ENCODE assay signal across 23 mouse cellular contexts in the genomic region with DNA sequence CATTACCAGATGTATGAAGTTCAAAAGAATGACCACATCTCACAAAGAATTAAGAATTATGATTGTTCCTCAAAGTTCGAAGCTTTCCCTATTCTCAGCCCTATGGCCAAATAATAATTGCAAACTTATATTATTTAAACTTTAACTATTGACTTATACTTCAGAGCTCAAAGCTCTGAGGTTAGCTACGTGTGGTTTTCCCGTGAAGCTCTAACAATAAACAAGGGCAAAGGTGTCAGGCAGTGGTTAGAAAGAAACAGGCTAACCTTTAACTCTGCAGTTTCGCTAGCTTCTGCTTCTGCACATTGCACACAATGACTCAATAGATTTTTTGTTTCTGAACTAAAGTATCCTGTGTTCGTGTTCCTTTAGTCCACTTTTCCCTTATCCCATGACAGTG. TPM values are rescaled to one million over a fixed set of nuclear protein-coding genes. Genes with fewer than 3 reads are reported as not detected.
DNase-seq lines count a peak whose midpoint lies in the region; ATAC-seq and TF ChIP-seq lines count a peak whose summit lies in the region.
"Had no signal": no experiment of that assay in that cellular context is flagged by ENCODE, and none has a peak within 500 bp of the region (broad histone marks: within the 10 kb centered on the region; RNA-seq: fewer than 3 reads in every experiment).

No protein-coding gene starts in this region.

- H3K4me2 ChIP-seq in kidney, embryonic 15.5 days, result no peak overlapping the region
- no peak overlapping the region for H3K4me2 ChIP-seq in heart, embryonic 11.5 days
- H3K4me2 ChIP-seq: embryonic facial prominence, embryonic 12.5 days; midbrain, embryonic 15.5 days; neural tube, embryonic 12.5 days had no signal

- H3K36me3 ChIP-seq in kidney, adult 2 months (ENCODE audit: control insufficient read depth, insufficient read depth, low read length), result no peaks in the 10 kb centered on the region
- H3K36me3 ChIP-seq in kidney, embryonic 15.5 days, result no peaks in the 10 kb centered on the region
- no peaks in the 10 kb centered on the region for H3K36me3 ChIP-seq in heart, embryonic 11.5 days (ENCODE audit: control insufficient read depth, insufficient read depth, low read length)
- H3K36me3 ChIP-seq: embryonic facial prominence, embryonic 12.5 days; limb, embryonic 10.5 days; midbrain, embryonic 15.5 days; neural tube, embryonic 12.5 days had no signal

- no peak for TF ChIP-seq CTCF in kidney, adult 2 months (conservative IDR thresholded peaks at IDR 0.05; ENCODE audit: insufficient read depth, insufficient read length, low read depth, low read length)

- no peaks in the 10 kb centered on the region for H3K9me3 ChIP-seq in kidney, embryonic 15.5 days (replicated peaks)
- no peaks in the 10 kb centered on the region for H3K9me3 ChIP-seq in heart, embryonic 11.5 days (replicated peaks; ENCODE audit: control insufficient read depth, low read length)
- H3K9me3 ChIP-seq: embryonic facial prominence, embryonic 12.5 days; limb, embryonic 10.5 days; midbrain, embryonic 15.5 days; neural tube, embryonic 12.5 days had no signal

- no peak overlapping the region for H3K9ac ChIP-seq in kidney, embryonic 15.5 days
- no peak overlapping the region for H3K9ac ChIP-seq in heart, embryonic 11.5 days (ENCODE audit: low read depth, low read length)
- H3K9ac ChIP-seq: embryonic facial prominence, embryonic 12.5 days; forebrain, postnatal 0 days; midbrain, embryonic 15.5 days; neural tube, embryonic 12.5 days had no signal

- no peak overlapping the region for H3K4me3 ChIP-seq in kidney, adult 2 months (ENCODE audit: insufficient read depth, low read depth, low read length)
- no peak overlapping the region for H3K4me3 ChIP-seq in kidney, embryonic 15.5 days (replicated peaks)
- no peak overlapping the region for H3K4me3 ChIP-seq in heart, embryonic 11.5 days (ENCODE audit: low read depth, low read length)
- H3K4me3 ChIP-seq: embryonic facial prominence, embryonic 12.5 days; heart, adult 2 months; limb, embryonic 10.5 days; midbrain, embryonic 15.5 days; neural tube, embryonic 12.5 days had no signal

- H3K27ac ChIP-seq in kidney, adult 2 months (ENCODE audit: insufficient read depth, low read depth, low read length), result no peak overlapping the region
- H3K27ac ChIP-seq in kidney, embryonic 15.5 days, result no peak overlapping the region
- no peak overlapping the region for H3K27ac ChIP-seq in heart, embryonic 11.5 days (ENCODE audit: low read depth, low read length)
- H3K27ac ChIP-seq: embryonic facial prominence, embryonic 12.5 days; heart, adult 2 months; limb, embryonic 10.5 days; midbrain, embryonic 15.5 days; neural tube, embryonic 12.5 days had no signal

- peaks cover 6% of the 10 kb centered on the region for H3K4me1 ChIP-seq in kidney, adult 2 months (ENCODE audit: control insufficient read depth, insufficient read depth, low read length)
- H3K4me1 ChIP-seq in kidney, embryonic 15.5 days, result no peaks in the 10 kb centered on the region
- no peaks in the 10 kb centered on the region for H3K4me1 ChIP-seq in heart, embryonic 11.5 days (ENCODE audit: control insufficient read depth, insufficient read depth, low read length)
- H3K4me1 ChIP-seq: embryonic facial prominence, embryonic 12.5 days; midbrain, embryonic 15.5 days; neural tube, embryonic 12.5 days had no signal

- no peak for ATAC-seq in kidney, embryonic 15.5 days (replicated peaks; ENCODE audit: low FRiP score)
- peak; percentile 41 for ATAC-seq in granulocyte monocyte progenitor cell, adult 5-6 weeks (replicated peaks; ENCODE audit: poor library complexity, severe bottlenecking)
- peak; percentile 60; the same call in 1 of the 2 replicates for ATAC-seq in monocyte, adult 5-6 weeks (replicated peaks; ENCODE audit: insufficient number of reproducible peaks, low FRiP score, low TSS enrichment, poor library complexity, severe bottlenecking)
- no peak for ATAC-seq in heart, embryonic 11.5 days (replicated peaks; ENCODE audit: insufficient number of reproducible peaks, low FRiP score, low TSS enrichment)
- ATAC-seq: forebrain, postnatal 0 days; midbrain, embryonic 15.5 days had no signal

- WGBS in kidney, adult 2 months, result 29% methylated on average over 5 of the region's 5 CpGs
- WGBS in kidney, embryonic 15.5 days, result 56% methylated on average over 5 of the region's 5 CpGs
- WGBS in heart, embryonic 11.5 days (ENCODE audit: insufficient replicate concordance), result 73% methylated on average over 5 of the region's 5 CpGs

- no peak for TF ChIP-seq POLR2A in kidney, adult 2 months (IDR thresholded peaks at IDR 0.05; ENCODE audit: low read depth, low read length)

- no peaks in the 10 kb centered on the region for H3K27me3 ChIP-seq in kidney, adult 2 months (replicated peaks; ENCODE audit: control insufficient read depth, insufficient read depth, low read length)
- no peaks in the 10 kb centered on the region for H3K27me3 ChIP-seq in kidney, embryonic 15.5 days
- H3K27me3 ChIP-seq in heart, embryonic 11.5 days (ENCODE audit: control insufficient read depth, insufficient read depth, low read length), result no peaks in the 10 kb centered on the region
- H3K27me3 ChIP-seq: embryonic facial prominence, embryonic 12.5 days; midbrain, embryonic 15.5 days; neural tube, embryonic 12.5 days had no signal

- DNase-seq in kidney, adult 2 months, result peak; percentile 62
- peak; percentile 78 for DNase-seq in CD4-positive helper T cell, adult 2 months (ENCODE audit: low read depth, low spot score)
- DNase-seq in heart, adult 8-10 months (ENCODE audit: low spot score), result no peak
- no peak for DNase-seq in left cerebral cortex, adult 9 months (ENCODE audit: low spot score in 2 of 2)
- DNase-seq: adrenal gland, postnatal 25 days; cerebellum, adult 8-10 months; forebrain, postnatal 0 days; gastrocnemius, postnatal 10 days; heart, adult 2 months; kidney, adult 18-20 months; right cerebral cortex, postnatal 14 days; thymus, postnatal 36 days had no signal

RNA-seq across cellular contexts. Expression of a gene that starts 28.0 kb away (rescaled TPM):
- polyA plus RNA-seq in kidney, adult 2 months (2012; rRNA removed), result 0.43 and 0.86 TPM in 2 replicates
- 2.4 TPM in 1 of 2 replicates, not detected in the other for polyA plus RNA-seq in kidney, embryonic 15.5 days (2015; fragmentation: Nextera tagmentation; extraction: Ambion mirVana)
- not detected in 2 replicates for total RNA-seq in granulocyte monocyte progenitor cell, adult 5-6 weeks (2014; fragmentation: Nextera tagmentation)
- not detected in 2 replicates for total RNA-seq in granulocyte monocyte progenitor cell, adult 5-6 weeks (2017)
- total RNA-seq in monocyte, adult 5-6 weeks (2017), result 1.1 to 8.6 TPM (median 4.5 TPM) in 3 replicates
- polyA plus RNA-seq in heart, embryonic 11.5 days (2014; fragmentation: Nextera tagmentation; extraction: Ambion mirVana), result not detected in 2 replicates
- total RNA-seq in heart, adult 8-10 months (2022), result 1 to 10 TPM in 3 of 4 experiments, under 1 TPM in 1; 0.82 to 4.2 (median 1.4) TPM
- total RNA-seq: forebrain, postnatal 0 days had no signal
- polyA plus RNA-seq: embryonic facial prominence, embryonic 12.5 days; forebrain, postnatal 0 days; heart, postnatal 0 days; hindbrain, embryonic 11.5 days; limb, embryonic 10.5 days; midbrain, embryonic 15.5 days; neural tube, embryonic 12.5 days had no signal

RNA-seq across cellular contexts. Expression of a gene that starts 35.0 kb away (rescaled TPM):
- polyA plus RNA-seq in kidney, adult 2 months (2012; rRNA removed), result not detected in 2 replicates
- not detected in 2 replicates for polyA plus RNA-seq in kidney, embryonic 15.5 days (2015; fragmentation: Nextera tagmentation; extraction: Ambion mirVana)
- not detected in 2 replicates for total RNA-seq in granulocyte monocyte progenitor cell, adult 5-6 weeks (2014; fragmentation: Nextera tagmentation)
- total RNA-seq in granulocyte monocyte progenitor cell, adult 5-6 weeks (2017), result not detected in 2 replicates
- total RNA-seq in monocyte, adult 5-6 weeks (2017), result not detected in 3 replicates
- not detected in 2 replicates for polyA plus RNA-seq in heart, embryonic 11.5 days (2014; fragmentation: Nextera tagmentation; extraction: Ambion mirVana)
- not detected for total RNA-seq in heart, adult 8-10 months (2022)
- total RNA-seq: adrenal gland, postnatal 25 days; forebrain, postnatal 0 days; gastrocnemius, postnatal 10 days; heart, adult 2 months had no signal
- polyA plus RNA-seq: cortical plate, adult 2 months; embryonic facial prominence, embryonic 12.5 days; forebrain, postnatal 0 days; heart, adult 2 months; heart, postnatal 0 days; hindbrain, embryonic 11.5 days; limb, embryonic 10.5 days; midbrain, embryonic 15.5 days; neural tube, embryonic 12.5 days had no signal

RNA-seq across cellular contexts. Expression of a gene that starts 59.8 kb away (rescaled TPM):
- polyA plus RNA-seq in kidney, adult 2 months (2012; rRNA removed), result not detected in 2 replicates
- not detected in 2 replicates for polyA plus RNA-seq in kidney, embryonic 15.5 days (2015; fragmentation: Nextera tagmentation; extraction: Ambion mirVana)
- not detected in 2 replicates for total RNA-seq in granulocyte monocyte progenitor cell, adult 5-6 weeks (2014; fragmentation: Nextera tagmentation)
- total RNA-seq in granulocyte monocyte progenitor cell, adult 5-6 weeks (2017), result not detected in 2 replicates
- total RNA-seq in monocyte, adult 5-6 weeks (2017), result 0.67 to 2.7 TPM in 2 of 3 replicates, not detected in the other
- polyA plus RNA-seq in heart, embryonic 11.5 days (2014; fragmentation: Nextera tagmentation; extraction: Ambion mirVana), result 0.17 TPM in 1 of 2 replicates, not detected in the other
- not detected for total RNA-seq in heart, adult 8-10 months (2022)
- total RNA-seq: adrenal gland, postnatal 25 days; gastrocnemius, postnatal 10 days; heart, adult 2 months had no signal
- polyA plus RNA-seq: cortical plate, adult 2 months; embryonic facial prominence, embryonic 12.5 days; heart, adult 2 months; heart, postnatal 0 days; hindbrain, embryonic 11.5 days; limb, embryonic 10.5 days; midbrain, embryonic 15.5 days; neural tube, embryonic 12.5 days had no signal

Comparison
In these comparisons a context has a peak if more than half of its experiments do, and no peak if none do; other contexts are left out.
1. DNase-seq: peak in kidney, adult 2 months (single experiment) and CD4-positive helper T cell, adult 2 months (single experiment); none in heart, adult 8-10 months (single experiment) and left cerebral cortex, adult 9 months (0 of 2).
2. ATAC-seq: peak in granulocyte monocyte progenitor cell, adult 5-6 weeks (single experiment) and monocyte, adult 5-6 weeks (single experiment); none in kidney, embryonic 15.5 days (single experiment) and heart, embryonic 11.5 days (single experiment).